Mouse (Mus musculus) common myeloid progenitor, adult 5-6 weeks (primary cell): ENCODE measurements around the gene Plekhm3. TPM values are rescaled to one million over a fixed set of nuclear protein-coding genes. Genes with fewer than 3 reads are reported as not detected.

Source experiments
- ATAC-seq: replicated peaks from 2 replicates; pipeline ENCODE4 v1.8.0; 2016; ENCODE audit warnings: low read depth, mild to moderate bottlenecking, moderate TSS enrichment, inconsistent platforms; ENCODE audit not compliant: poor library complexity, severe bottlenecking
- total RNA-seq: library from RNA; stranded (forward); fragments of 200-1000, 187-1606 nt; gene quantifications from 2 replicates; pipeline ENCODE4 v1.2.3, GENCODE M21; 2017

Gene Plekhm3
- total RNA-seq, 1 experiment from 2014 or later = 6.2 TPM

DNA sequence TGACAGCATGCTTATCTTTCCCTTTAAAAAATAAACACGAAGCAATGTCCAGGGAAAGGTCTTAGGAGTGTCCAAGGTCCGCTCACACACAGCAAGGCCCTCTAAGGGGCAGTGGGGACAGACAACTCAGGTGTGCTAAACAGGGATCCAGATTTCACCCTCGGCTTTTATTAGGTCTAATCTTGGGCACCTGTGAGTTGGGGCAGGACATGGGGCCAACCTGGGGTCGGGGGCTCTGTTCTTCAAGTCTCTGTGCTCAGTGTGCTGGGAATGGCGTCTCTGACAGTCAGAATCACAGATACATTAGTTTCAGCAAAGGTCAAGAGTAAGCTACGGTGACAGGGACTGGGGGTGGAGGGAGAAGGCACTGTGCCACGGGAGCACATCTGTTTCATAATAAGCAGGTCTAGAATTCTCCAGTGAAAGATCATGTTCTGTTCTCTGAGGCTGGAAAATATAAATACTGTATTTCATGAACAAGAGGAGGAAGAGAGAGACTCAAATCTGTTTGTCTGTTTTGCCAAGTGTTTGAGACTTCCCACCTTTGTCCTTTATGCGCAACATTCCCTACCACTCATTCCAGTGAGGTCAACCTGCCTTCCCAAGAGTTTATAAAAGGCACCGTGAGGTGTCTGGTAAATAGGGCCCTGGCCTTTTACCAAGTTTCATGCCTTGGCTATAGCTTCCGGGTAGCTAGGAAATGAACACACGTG is 163.9 kb downstream of the Plekhm3 start:
- no peak for ATAC-seq

- 0 out of 2 replicates have a peak, but pooled peaks have one; percentile 20 for ATAC-seq
These were observed 164.8 kb downstream of the Plekhm3 start for GRCm38 (mm10) chr1:64791826-64792225.

DNA sequence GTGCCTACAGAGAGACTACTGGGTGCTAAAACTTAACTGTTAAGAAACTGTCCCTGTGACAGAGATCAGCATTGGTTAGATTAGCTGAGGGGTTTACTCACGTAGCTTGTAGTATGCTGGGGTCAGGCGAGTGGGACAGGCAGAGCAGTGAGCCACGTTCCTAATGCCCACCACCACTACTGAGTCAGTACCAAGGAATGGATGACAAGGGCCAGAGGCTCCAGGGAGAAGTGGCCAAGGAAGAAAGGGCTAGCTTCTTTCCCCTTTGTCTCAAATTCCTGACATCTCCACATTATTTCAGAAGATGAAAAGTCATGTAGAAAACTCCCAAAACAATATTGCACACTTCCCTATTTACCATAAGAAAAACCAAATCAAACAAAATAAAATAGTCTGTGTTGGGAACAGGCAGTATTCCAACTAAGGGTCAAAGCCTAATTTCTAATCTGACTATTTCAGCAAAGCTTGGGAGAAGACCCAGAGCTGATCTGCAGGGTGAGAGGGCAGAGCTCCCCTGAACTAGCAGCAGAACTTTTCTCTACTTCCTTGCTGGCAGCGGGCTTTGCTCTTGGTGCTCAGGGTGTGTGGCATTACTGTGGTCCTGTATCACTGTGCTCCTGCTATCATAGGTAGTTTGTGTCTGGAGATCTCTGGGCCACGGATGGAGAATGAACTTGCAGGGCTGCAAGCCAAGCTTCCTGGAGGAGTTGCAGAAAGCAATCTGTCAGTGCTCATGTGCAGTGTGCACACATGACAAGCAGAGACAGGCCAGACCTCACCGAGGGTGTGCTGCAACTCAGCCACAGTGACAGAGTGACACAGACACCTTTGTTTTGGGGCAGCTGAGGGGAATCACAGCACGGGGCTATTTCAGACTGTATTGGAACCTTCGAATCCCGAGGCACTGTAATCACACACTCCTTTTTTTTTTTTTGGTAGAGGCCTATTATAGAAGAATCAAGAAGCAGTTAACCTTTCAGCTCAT is 165.5 kb downstream of the Plekhm3 start:
- ATAC-seq = peak; percentile 31; the same call in 1 of the 2 replicates

GRCm38 (mm10) chr1:64787701-64788515 is 168.7 kb downstream of the Plekhm3 start:
- no peak for ATAC-seq

DNA sequence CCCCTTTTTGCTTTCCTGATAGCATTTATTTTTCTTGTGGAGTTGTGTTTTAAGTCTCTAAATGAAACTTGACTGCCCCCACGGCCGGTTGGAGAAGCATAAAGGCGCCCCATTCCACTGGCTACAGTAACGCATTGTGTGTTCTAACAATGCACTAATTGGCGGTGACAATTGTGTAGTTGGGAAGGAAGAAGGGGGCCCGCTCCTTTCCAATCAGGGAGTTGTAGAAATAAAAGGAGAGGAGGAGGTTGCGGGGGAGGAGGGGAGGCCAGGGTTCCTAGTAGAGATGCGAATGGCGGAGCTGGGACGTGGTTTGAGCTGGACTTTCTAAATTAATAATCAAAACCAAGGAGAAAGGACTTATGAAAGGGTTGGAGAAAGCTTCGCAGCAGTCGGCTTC is 176.8 kb downstream of the Plekhm3 start:
- no peak for ATAC-seq

GRCm38 (mm10) chr1:64779415-64779814 is 177.2 kb downstream of the Plekhm3 start:
- no peak for ATAC-seq

- no peak for ATAC-seq
These were observed 183.3 kb downstream of the Plekhm3 start for GRCm38 (mm10) chr1:64773305-64773704.

GRCm38 (mm10) chr1:64770169-64770568 is 186.5 kb downstream of the Plekhm3 start:
- no peak for ATAC-seq

DNA sequence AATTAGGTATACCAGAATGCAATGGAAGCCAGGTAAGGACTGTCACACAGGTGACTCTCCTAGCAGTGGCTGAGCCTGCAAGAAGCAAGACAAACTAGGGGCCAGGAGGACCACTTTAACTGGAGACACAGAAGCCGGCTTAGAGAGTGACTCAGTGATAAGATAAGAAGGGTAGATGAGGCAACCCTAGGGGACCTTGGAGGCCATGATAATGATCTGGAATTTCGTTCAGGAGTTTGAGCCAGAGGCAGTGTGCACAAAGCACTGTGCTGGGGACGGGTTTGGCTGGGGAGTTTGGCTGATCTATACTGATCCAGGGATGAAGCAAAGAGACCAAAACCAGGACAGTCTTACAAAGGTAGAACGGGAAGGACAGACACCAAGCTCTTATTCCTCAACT is 195.0 kb downstream of the Plekhm3 start:
- ATAC-seq = no peak

- no peak for ATAC-seq
These were observed 198.9 kb downstream of the Plekhm3 start for GRCm38 (mm10) chr1:64757766-64758165.

GRCm38 (mm10) chr1:64757254-64757653 is 199.4 kb downstream of the Plekhm3 start:
- no peak for ATAC-seq

- peak; percentile 43 for ATAC-seq
These were observed 200.0 kb downstream of the Plekhm3 start for GRCm38 (mm10) chr1:64756640-64757030.

DNA sequence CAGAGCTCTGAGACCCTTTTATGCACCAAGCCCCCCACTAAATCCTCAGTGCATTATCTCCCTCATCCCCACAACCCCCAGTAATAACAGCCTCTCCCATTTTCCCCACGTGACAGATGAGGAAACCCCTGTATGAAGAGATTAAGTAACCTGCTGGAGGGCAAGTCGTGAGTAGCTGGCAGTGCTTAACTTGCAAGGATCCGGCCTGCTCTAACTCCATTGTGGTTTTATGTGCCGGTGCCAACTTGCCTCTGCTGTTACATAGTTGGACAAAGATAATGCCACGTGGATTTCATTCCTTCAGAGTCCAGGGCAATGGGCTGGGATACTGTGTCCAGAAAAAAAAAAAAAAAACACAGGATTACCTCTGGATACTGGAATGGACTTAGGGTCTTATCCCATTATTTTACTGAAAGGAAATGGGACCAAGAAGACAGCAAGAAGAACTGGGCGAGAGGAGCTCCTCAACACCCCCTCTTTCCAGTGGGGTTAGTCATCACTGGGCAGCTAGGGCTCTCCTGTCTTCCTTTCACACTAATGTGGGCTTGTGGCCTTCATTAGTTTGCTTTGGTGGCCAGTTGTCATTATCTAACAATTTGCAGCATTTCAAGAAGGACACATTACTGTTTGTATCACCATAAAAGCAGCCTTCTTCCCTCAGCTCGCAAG is 200.5 kb downstream of the Plekhm3 start:
- ATAC-seq = peak; percentile 64

DNA sequence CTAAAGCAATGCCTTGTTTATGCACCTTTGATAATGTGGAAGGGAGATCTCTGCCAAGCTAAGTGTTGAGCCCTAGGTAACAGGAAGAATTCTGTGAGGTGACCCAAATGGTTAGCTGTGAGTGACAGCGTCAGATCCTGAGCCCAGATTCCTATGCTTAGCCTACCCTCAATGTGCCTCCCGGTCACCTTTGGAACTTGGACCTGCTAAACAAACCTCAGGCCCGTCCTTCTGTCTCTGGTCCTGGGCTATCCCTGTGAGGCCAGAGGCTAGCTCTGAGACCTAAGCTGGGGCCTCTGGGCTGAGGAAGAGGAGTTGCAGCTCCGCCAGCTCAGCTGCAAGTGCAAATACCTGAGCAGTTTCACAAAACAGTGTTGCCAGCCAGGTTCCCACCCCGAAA is 202.0 kb downstream of the Plekhm3 start:
- ATAC-seq = no peak

DNA sequence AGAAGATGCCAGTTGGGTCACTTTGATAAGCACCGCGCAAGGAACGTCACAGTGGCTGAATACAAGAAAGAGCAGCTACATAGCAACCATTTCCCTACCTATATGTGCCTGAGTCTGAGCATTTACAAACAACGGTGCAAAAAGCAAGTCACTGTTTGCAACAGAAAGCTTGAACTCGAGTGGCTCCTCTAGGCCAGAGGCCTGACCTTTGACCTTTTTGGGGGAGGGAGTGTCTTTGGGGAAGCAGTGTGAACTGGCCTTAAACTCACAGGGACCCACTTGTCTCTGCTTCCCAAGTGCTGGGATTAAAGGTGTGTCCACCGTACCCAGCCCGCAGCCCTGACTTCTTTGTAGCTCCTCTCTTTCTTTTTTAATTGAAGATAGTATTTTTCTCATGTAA is 203.0 kb downstream of the Plekhm3 start:
- no peak for ATAC-seq

GRCm38 (mm10) chr1:64753109-64753508 is 203.5 kb downstream of the Plekhm3 start:
- peak; percentile 43 for ATAC-seq

GRCm38 (mm10) chr1:64744616-64745015 is 212.0 kb downstream of the Plekhm3 start:
- ATAC-seq = no peak

- no peak for ATAC-seq
These were observed 213.7 kb downstream of the Plekhm3 start for GRCm38 (mm10) chr1:64742741-64743408.

DNA sequence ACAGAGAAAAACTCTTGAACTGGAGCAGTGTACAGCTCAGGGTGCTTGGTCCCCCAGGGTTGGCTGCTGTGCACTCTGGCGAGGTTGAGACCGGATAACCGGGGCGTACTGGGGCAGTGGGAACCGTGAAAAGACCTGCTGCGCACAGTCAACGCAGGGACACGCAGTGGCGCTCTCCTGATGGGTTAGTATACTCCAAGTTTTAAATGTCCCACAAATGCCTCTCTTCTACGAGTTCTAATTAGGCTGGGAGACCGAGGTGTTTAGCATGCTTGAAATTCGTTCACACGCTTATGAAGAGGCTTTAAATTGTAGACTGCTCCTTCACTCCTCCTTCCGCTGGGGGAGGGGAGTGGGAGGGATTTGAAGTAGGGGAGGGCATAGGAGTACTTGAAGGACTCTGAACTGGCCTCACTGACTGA is 218.0 kb downstream of the Plekhm3 start:
- ATAC-seq = peak; percentile 41
